Mouse (Mus musculus) embryonic facial prominence, embryonic 14.5 days (tissue): ENCODE measurements around the gene Frzb. TPM values are rescaled to one million over a fixed set of nuclear protein-coding genes. Genes with fewer than 3 reads are reported as not detected.

Experiments
- ATAC-seq: fragments of 200-750 bp; cut with Nextera tagmentation; 2 replicates; pipeline ENCODE4 v1.8.0; 2017; ENCODE audit warnings: low read depth, moderate number of reproducible peaks, moderate TSS enrichment
- DNase-seq: peaks from one replicate; pipeline ENCODE4 v3.0.0-alpha.2; 2015; ENCODE audit warnings: low spot score
- H3K27ac ChIP-seq: fragments of 300-500 bp; sonication (generic); replicated peaks from 2 replicates; pipeline ENCODE4 v1.5.1; 2014; ENCODE audit warnings: low read depth, mild to moderate bottlenecking, low read length, moderate library complexity
- H3K27me3 ChIP-seq: fragments of 300-500 bp; sonication (generic); replicated peaks from 2 replicates; pipeline ENCODE4 v1.6.1; 2014; ENCODE audit warnings: low read length; ENCODE audit not compliant: control insufficient read depth, insufficient read depth
- H3K36me3 ChIP-seq: fragments of 300-500 bp; sonication (generic); 2 replicates; pipeline ENCODE4 v1.6.1; 2014; ENCODE audit warnings: low read length, mixed read lengths; ENCODE audit not compliant: control insufficient read depth, insufficient read depth
- H3K4me1 ChIP-seq: fragments of 300-500 bp; sonication (generic); 2 replicates; pipeline ENCODE4 v1.6.1; 2014; ENCODE audit warnings: antibody characterized with exemption, low read length; ENCODE audit not compliant: control insufficient read depth, insufficient read depth
- H3K4me2 ChIP-seq: fragments of 300-500 bp; sonication (generic); 2 replicates; pipeline ENCODE4 v1.6.1; 2014; ENCODE audit warnings: low read depth, mild to moderate bottlenecking, low read length, moderate library complexity, mixed read lengths
- H3K4me3 ChIP-seq: fragments of 300-500 bp; sonication (generic); 2 replicates; pipeline ENCODE4 v1.5.1; 2014; ENCODE audit warnings: low read depth, mild to moderate bottlenecking, low read length
- H3K9ac ChIP-seq: fragments of 300-500 bp; sonication (generic); 2 replicates; pipeline ENCODE4 v1.6.1; 2014; ENCODE audit warnings: low read depth, mild to moderate bottlenecking, low read length, moderate library complexity, mixed read lengths
- H3K9me3 ChIP-seq: fragments of 300-500 bp; sonication (generic); 2 replicates; pipeline ENCODE4 v1.6.1; 2016; ENCODE audit warnings: low read length; ENCODE audit not compliant: control insufficient read depth
- WGBS: fragments of 180-500 bp; shearing (Covaris S2); extraction: QIAGEN DNeasy Blood & Tissue Kit; methylation state at CpG from one replicate; pipeline ENCODE4 v1.1.7; 2014; 5-methylcytosine and 5-hydroxymethylcytosine counted together
- polyA plus RNA-seq: library from polyadenylated mRNA; unstranded; fragments of >200 nt; fragmentation: Nextera tagmentation; extraction: Ambion mirVana; gene quantifications from 2 replicates; pipeline ENCODE4 v1.2.1, GENCODE M21; 2014

The Frzb gene
- polyA plus RNA-seq, 1 experiment from 2014 or later = 22.3 TPM

- no peaks in the 10 kb centered on the region for H3K9me3 ChIP-seq
- peaks cover 12% of the 10 kb centered on the region for H3K4me1 ChIP-seq
- H3K27me3 ChIP-seq = no peaks in the 10 kb centered on the region
- WGBS = 57% methylated on average over 18 of the region's 18 CpGs
- 0 out of 2 replicates have a peak overlapping the region, but pooled peaks have one; percentile 34 for H3K9ac ChIP-seq
- H3K27ac ChIP-seq = peak overlapping the region; percentile 48
- DNase-seq = peak; percentile 53
- peak overlapping the region; percentile 42 for H3K4me2 ChIP-seq
- no peaks in the 10 kb centered on the region for H3K36me3 ChIP-seq
- H3K4me3 ChIP-seq = peak overlapping the region; percentile 17; the same call in 1 of the 2 replicates
- peak; percentile 39; the same call in 1 of the 2 replicates for ATAC-seq
Observed at GRCm38 (mm10) chr2:80413124-80413523, 34.3 kb downstream of the Frzb start.

DNA sequence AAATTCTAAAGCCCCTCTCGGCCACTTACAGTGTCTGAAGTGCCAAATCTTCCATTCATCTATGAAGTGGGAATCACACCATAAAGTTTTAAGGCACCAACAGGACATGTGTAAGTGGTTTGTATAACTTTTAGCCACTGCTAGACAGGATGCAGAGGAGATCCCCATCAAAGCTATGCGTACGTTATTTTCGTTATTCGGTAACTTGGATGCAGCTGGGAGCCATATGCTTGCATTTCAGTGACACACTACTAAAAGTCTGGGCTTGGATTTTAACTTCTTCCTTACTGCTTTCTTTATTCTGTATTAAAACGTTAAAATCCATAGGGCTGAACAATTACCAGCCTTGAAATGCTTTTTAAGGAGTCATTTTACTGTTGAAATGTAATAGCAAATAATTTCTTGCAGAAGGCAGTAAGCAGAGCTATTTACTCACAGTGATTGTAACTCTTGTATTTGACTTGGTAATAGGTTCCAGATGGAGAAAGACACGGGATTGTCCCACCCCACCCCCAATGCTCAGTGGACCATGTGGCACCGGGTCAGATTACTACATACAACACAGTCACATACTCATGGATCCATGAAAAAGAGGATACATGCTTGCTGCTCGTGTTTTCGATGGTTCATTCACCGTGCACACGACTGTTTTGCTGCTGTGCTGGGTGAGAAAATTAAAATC lies 37.4 kb downstream of the Frzb start:
- Histone ChIP-seq H3K4me2 (peak overlapping the region; percentile 5; the same call in 1 of the 2 replicates), H3K27ac (peak overlapping the region; percentile 47)
- DNase-seq = peak; percentile 71

GRCm38 (mm10) chr2:80404770-80405169 lies 42.7 kb downstream of the Frzb start:
- Histone ChIP-seq H3K9me3 (no peaks in the 10 kb centered on the region), H3K9ac (no peak overlapping the region), H3K4me2 (peak overlapping the region; percentile 41), H3K36me3 (no peaks in the 10 kb centered on the region), H3K4me1 (peaks cover 22% of the 10 kb centered on the region), H3K27ac (peak overlapping the region; percentile 34; the same call in 1 of the 2 replicates), H3K4me3 (no peak overlapping the region), H3K27me3 (no peaks in the 10 kb centered on the region)
- DNase-seq (peak; percentile 62), ATAC-seq (peak; percentile 18; the same call in 1 of the 2 replicates)
- WGBS = 11% methylated on average over 5 of the region's 5 CpGs

More for the DNA sequence above, 37.4 kb downstream of the Frzb start:
- no peak overlapping the region for H3K9ac ChIP-seq
- H3K27me3 ChIP-seq = no peaks in the 10 kb centered on the region
- ATAC-seq = peak; percentile 66; the same call in 1 of the 2 replicates
- H3K4me1 ChIP-seq = peaks cover 23% of the 10 kb centered on the region
- WGBS = 28% methylated on average over 12 of the region's 12 CpGs
- H3K4me3 ChIP-seq = no peak overlapping the region
- no peaks in the 10 kb centered on the region for H3K36me3 ChIP-seq
- H3K9me3 ChIP-seq = no peaks in the 10 kb centered on the region

DNA sequence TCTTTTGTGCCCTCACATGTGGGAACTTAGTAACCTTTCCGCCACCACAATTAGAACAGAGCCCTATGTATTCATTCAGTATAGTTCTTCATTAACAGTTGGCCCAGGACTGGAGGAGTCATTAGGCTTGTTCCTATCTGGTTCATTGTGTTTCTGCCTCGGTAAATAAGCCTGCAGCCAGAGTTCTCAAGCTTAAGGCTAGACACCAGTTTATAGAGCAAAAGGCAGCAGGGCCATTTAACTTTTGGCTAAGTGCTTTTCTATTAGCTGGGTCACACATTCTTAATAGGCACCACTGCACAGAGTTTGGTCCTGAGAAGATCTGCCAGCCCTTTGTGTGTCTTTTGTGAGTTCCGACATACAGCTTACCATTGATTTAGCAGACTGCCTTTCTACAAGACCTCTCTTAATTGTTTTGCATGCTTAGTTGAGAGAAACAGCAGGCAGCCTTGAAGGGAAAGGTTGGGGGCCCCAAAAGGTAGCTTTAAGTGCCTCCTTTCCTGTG lies 48.8 kb downstream of the Frzb start:
- DNase-seq = no peak
- Histone ChIP-seq H3K9me3 (no peaks in the 10 kb centered on the region), H3K4me1 (peaks cover 4% of the 10 kb centered on the region; the same call in 1 of the 2 replicates), H3K4me2 (no peak overlapping the region), H3K27ac (no peak overlapping the region), H3K9ac (no peak overlapping the region), H3K36me3 (no peaks in the 10 kb centered on the region), H3K4me3 (no peak overlapping the region), H3K27me3 (no peaks in the 10 kb centered on the region)
- no peak for ATAC-seq
- WGBS = 22% methylated on average over 3 of the region's 3 CpGs

GRCm38 (mm10) chr2:80396864-80397263 lies 50.6 kb downstream of the Frzb start:
- H3K4me1 ChIP-seq = peaks cover 4% of the 10 kb centered on the region; the same call in 1 of the 2 replicates
- no peaks in the 10 kb centered on the region for H3K36me3 ChIP-seq
- WGBS = 21% methylated on average over 3 of the region's 3 CpGs
- no peak overlapping the region for H3K4me3 ChIP-seq
- no peak overlapping the region for H3K27ac ChIP-seq
- no peaks in the 10 kb centered on the region for H3K9me3 ChIP-seq
- DNase-seq (no peak), ATAC-seq (no peak)
- H3K4me2 ChIP-seq = no peak overlapping the region
- H3K27me3 ChIP-seq = no peaks in the 10 kb centered on the region
- H3K9ac ChIP-seq = no peak overlapping the region

DNA sequence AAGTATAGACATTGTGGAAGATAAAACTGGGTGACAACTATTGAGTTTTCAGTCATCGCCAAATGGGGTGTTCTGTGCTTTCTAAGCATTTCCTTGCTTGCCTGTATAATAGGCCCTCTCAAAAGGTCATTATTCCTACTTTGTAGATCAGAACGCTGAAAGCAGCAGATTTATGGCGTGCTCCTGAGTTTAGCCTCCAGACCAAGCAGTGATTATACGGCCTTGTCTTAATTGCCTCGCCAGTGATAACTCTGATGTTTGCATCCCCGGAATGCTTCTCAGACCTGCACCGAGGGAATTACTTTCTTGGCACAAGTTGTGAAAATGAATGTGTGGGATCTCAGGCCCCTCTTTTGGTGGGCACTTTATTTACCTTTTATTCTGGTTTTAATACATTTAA lies 51.4 kb downstream of the Frzb start:
- no peak for ATAC-seq

DNA sequence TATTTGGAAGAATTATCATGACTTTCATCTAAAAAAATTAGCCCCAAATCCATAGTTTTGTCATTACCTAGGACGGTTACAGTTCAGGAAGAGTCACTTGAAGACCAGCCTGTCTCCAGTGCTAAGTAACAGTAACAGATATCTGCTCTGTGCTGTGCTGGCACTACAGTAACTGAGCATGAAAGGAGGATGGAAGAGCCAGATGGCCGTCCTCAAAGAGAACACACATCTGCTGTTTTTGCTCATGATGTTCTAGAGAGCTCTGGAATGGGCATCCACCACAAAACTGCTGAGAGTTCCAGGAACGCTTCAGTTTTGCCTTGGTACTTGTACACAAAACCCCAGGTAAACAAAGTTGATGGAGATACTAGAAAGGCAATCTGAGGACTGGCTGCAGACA lies 59.1 kb downstream of the Frzb start:
- H3K27me3 ChIP-seq = no peaks in the 10 kb centered on the region
- WGBS = 57% methylated on average over 3 of the region's 3 CpGs
- peaks cover 16% of the 10 kb centered on the region for H3K4me1 ChIP-seq
- H3K36me3 ChIP-seq = no peaks in the 10 kb centered on the region
- ATAC-seq (no peak), DNase-seq (no peak)
- no peak overlapping the region for H3K4me2 ChIP-seq
- no peaks in the 10 kb centered on the region for H3K9me3 ChIP-seq
- H3K4me3 ChIP-seq = no peak overlapping the region
- H3K9ac ChIP-seq = no peak overlapping the region
- no peak overlapping the region; the same call in 1 of the 2 replicates for H3K27ac ChIP-seq

More for the DNA sequence above, 51.4 kb downstream of the Frzb start:
- Histone ChIP-seq H3K4me3 (no peak overlapping the region), H3K4me1 (peaks cover 4% of the 10 kb centered on the region; the same call in 1 of the 2 replicates), H3K36me3 (no peaks in the 10 kb centered on the region), H3K27ac (no peak overlapping the region), H3K9me3 (no peaks in the 10 kb centered on the region), H3K27me3 (no peaks in the 10 kb centered on the region), H3K4me2 (no peak overlapping the region), H3K9ac (no peak overlapping the region)
- DNase-seq = no peak
- WGBS = 50% methylated on average over 7 of the region's 7 CpGs

- no peaks in the 10 kb centered on the region for H3K9me3 ChIP-seq
- peak; percentile 64 for DNase-seq
- H3K9ac ChIP-seq = no peak overlapping the region
- WGBS = 42% methylated on average over 9 of the region's 9 CpGs
- H3K36me3 ChIP-seq = no peaks in the 10 kb centered on the region
- no peaks in the 10 kb centered on the region for H3K27me3 ChIP-seq
- peaks cover 16% of the 10 kb centered on the region for H3K4me1 ChIP-seq
- H3K4me3 ChIP-seq = no peak overlapping the region
- 0 out of 2 replicates have a peak overlapping the region, but pooled peaks have one; percentile 2 for H3K4me2 ChIP-seq
- H3K27ac ChIP-seq = peak overlapping the region; percentile 39; the same call in 1 of the 2 replicates
- ATAC-seq = peak; percentile 57; the same call in 1 of the 2 replicates
Observed at GRCm38 (mm10) chr2:80387668-80388067, 59.8 kb downstream of the Frzb start.
